Mouse (Mus musculus) bone marrow, adult 2 months (tissue): ENCODE data around the gene Trim11. TPM values are rescaled to one million over a fixed set of nuclear protein-coding genes. Genes with fewer than 3 reads are reported as not detected.

Source experiments
- H3K27ac ChIP-seq: fragments of 200-500 bp; 2 replicates; pipeline ENCODE4 v1.5.1; 2012; ENCODE audit warnings: low read depth, mild to moderate bottlenecking, control low read depth, inconsistent platforms, low read length; ENCODE audit not compliant: control insufficient read depth, poor library complexity, insufficient read depth
- H3K4me1 ChIP-seq: fragments of 200-500 bp; 2 replicates; pipeline ENCODE4 v1.6.1; 2011; ENCODE audit warnings: low read length; ENCODE audit not compliant: control insufficient read depth, insufficient read depth
- H3K4me3 ChIP-seq: fragments of 200-500 bp; replicated peaks from 2 replicates; pipeline ENCODE3; 2011; ENCODE audit warnings: mild to moderate bottlenecking, low read depth, low read length, control low read depth; ENCODE audit not compliant: control insufficient read depth
- CTCF ChIP-seq: fragments of 200-500 bp; IDR thresholded peaks from 2 replicates; pipeline ENCODE4 v1.5.1; 2011; ENCODE audit warnings: low read length, control low read depth; ENCODE audit not compliant: control insufficient read depth, insufficient read depth
- POLR2A ChIP-seq: fragments of 200-500 bp; IDR thresholded peaks from 2 replicates; pipeline ENCODE4 v1.6.1; 2011; ENCODE audit warnings: low read depth, mild to moderate bottlenecking, control low read depth, low read length, borderline replicate concordance; ENCODE audit not compliant: control insufficient read depth
- WGBS: fragments of 180-500 bp; shearing (Covaris S2); methylation state at CpG from one replicate; pipeline ENCODE4 v1.1.7; 2018; 5-methylcytosine and 5-hydroxymethylcytosine counted together
- polyA plus RNA-seq: library from polyadenylated mRNA; stranded (reverse); fragments of >200 nt; gene quantifications from 2 replicates; pipeline ENCODE4 v1.2.4, GENCODE M21; 2011; ENCODE audit warnings: low replicate concordance; ENCODE audit not compliant: missing spikeins, insufficient read depth, insufficient read length

Trim11 gene
- polyA plus RNA-seq, 1 experiment, result 67.8 TPM

DNA sequence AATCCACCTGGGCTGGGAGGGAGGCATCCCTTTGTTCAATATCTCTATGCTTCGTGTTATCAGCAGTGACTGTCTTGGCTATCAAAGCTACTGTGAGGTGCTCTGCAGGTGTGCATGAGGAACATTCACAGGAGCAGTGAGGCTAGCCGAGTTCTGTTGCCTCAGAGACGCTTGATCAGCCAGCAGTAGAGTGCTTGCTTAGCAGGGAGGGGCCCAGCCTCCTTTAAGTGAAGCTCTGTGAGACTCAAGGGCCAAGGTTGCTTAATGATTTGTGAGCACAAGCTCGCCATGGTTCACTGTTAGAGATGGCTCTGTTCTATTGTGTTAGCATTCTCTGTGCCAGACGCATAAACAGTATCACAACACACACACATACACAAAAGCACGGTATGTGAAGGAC is 8.2 kb upstream of the Trim11 start:
- 74% methylated on average over 6 of the region's 6 CpGs for WGBS

DNA sequence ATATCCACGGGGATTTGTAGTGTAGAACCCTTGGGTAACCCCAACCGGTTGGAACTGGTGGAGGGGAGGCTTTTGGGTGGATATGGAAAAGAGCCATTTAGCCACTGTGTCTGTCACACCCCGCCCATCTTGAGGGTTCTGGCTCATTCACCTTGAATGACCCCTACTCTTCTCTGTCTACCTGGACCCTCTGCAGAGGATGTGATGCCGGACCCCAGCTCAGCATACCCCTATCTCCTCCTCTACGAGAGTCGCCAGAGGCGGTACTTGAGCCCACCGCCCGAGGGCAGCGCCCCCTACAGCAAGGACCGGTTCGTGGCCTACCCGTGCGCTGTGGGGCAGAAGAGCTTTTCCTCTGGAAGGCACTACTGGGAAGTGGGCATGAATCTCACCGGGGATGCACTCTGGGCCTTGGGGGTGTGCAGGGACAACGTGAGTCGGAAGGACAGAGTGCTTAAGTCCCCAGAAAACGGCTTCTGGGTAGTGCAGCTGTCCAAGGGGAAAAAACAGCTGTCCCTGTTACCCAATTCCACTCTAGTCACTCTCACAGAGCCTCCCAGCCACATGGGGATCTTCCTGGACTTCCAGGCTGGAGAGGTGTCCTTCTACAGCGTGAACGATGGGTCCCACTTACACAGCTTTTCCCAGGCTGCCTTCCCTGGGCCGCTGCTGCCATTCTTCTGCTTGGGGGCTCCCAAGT is 6.9 kb upstream of the Trim11 start:
- no peak overlapping the region for H3K4me3 ChIP-seq
- WGBS, result 90% methylated on average over 21 of the region's 21 CpGs
- no peaks in the 10 kb centered on the region; the same call in 1 of the 2 replicates for H3K4me1 ChIP-seq
- H3K27ac ChIP-seq, result no peak overlapping the region
- TF ChIP-seq POLR2A (no peak), CTCF (no peak)

More for the DNA sequence above, 8.2 kb upstream of the Trim11 start:
- TF ChIP-seq CTCF (no peak), POLR2A (no peak)
- no peak overlapping the region for H3K27ac ChIP-seq
- H3K4me1 ChIP-seq, result no peaks in the 10 kb centered on the region; the same call in 1 of the 2 replicates
- no peak overlapping the region for H3K4me3 ChIP-seq

DNA sequence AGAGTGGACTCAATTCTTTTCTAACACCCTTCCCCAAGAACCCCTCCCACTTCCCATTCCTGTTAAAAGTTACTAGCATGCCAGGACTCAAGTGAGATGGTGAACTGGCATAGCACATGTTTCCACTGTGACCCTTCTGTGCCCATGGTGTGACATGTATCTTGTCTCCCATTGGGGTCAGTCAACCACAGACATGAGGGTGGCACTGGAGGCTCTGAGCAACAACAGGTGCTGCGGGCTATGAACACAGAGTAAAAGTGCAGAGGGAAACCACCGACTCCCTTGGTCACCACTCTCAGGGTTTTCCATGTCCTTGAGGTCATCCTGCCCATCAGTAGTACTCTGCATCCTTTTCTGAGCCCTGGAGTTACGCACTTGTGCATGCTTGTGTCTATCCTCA is 6.1 kb upstream of the Trim11 start:
- no peak overlapping the region for H3K4me3 ChIP-seq
- TF ChIP-seq POLR2A (no peak), CTCF (no peak)
- 87% methylated on average over 3 of the region's 3 CpGs for WGBS
- no peak overlapping the region for H3K27ac ChIP-seq
- H3K4me1 ChIP-seq, result no peaks in the 10 kb centered on the region; the same call in 1 of the 2 replicates

DNA sequence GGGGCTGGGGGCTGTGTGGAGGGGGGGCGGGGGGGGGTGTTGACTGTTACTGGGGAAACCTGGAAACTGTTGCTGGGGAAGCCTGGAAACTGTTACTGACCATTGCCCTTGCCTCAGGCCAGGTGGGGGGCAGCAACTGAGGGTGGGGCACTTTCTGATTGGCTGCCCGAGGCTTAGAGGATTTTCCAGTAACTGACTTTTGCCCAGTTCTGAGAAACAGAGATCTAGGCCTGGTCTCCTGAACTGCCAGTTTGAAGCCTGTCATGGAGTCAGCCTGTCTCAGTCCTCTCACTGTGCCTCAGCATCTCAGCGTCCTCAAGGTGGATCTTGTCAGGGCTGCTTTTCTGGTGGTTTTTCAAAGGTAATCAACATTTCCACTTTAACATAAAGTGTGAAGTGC is 3.5 kb upstream of the Trim11 start:
- Histone ChIP-seq H3K4me3 (no peak overlapping the region), H3K27ac (no peak overlapping the region), H3K4me1 (no peaks in the 10 kb centered on the region; the same call in 1 of the 2 replicates)
- 85% methylated on average over 3 of the region's 3 CpGs for WGBS
- TF ChIP-seq POLR2A (no peak), CTCF (no peak)

DNA sequence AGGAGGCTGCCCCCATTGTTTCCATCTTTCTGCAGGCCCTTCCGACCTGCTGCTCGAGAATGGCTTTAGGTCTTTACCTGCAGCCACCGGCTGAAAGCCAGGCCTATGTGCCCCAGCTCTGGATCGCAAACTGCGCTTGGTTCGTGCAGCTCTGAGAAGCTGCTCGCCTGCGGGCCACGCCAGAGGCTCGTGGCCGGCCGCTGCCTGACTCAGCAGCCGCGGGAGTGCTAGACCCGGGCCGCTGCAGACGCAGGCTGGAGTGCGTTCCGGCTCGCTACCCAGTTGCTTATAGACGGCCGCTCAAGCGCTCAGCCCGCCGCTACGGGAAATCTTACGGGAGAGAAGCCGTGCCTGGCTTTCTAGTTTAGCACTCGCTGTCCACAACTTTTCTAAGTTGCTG is 743 bp upstream of the Trim11 start:
- Histone ChIP-seq H3K27ac (peak overlapping the region; percentile 95), H3K4me3 (peak overlapping the region; percentile 89), H3K4me1 (peaks cover 9% of the 10 kb centered on the region)
- TF ChIP-seq CTCF (no peak), POLR2A (peak; percentile 50; the same call in 1 of the 2 replicates)
- WGBS, result under 1% methylated on average over 29 of the region's 29 CpGs

DNA sequence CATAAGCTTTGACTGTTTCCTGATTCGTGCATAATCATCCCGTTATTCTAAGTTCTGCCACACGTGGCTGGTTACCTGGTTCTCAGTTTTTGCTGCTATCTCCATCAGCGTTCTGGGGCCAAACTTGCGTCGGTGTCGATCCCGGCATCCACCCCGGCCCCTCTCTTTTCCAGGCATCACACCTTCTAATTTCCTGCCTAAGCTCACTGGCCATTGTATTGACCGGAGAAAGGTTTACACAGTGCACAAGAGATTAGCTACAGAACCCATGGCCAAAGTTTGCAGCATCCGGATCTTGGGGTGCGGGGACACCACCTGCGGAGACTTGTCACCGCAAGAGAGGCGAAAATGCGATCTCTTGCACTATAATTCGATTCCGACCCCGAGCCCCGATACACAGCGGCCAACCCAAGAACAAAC is 276 bp upstream of the Trim11 start:
- Histone ChIP-seq H3K4me1 (peaks cover 11% of the 10 kb centered on the region), H3K4me3 (peak overlapping the region; percentile 89), H3K27ac (peak overlapping the region; percentile 95)
- WGBS, result under 1% methylated on average over 21 of the region's 21 CpGs
- TF ChIP-seq POLR2A, result no peak
- TF ChIP-seq CTCF, result no peak

DNA sequence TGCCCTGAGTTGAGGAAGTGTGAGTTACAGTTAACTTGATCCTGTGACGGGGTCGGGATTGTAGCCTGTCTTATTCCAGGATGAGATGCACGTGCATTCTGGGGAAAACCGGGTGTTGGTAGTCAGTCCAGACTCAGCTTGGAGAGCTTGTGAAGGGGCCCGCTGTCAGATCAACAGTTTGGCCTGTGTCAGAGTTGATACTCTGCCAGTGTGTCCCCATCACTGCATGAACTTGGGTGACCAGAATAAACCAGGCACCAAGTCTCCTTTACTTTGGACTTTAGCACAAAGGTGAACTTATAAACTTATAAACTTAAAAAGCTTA is 775 bp downstream of the Trim11 start:
- Histone ChIP-seq H3K27ac (peak overlapping the region; percentile 95), H3K4me1 (peaks cover 11% of the 10 kb centered on the region), H3K4me3 (peak overlapping the region; percentile 89)
- WGBS, result under 1% methylated on average over 5 of the region's 5 CpGs
- TF ChIP-seq CTCF, result no peak
- TF ChIP-seq POLR2A, result no peak

DNA sequence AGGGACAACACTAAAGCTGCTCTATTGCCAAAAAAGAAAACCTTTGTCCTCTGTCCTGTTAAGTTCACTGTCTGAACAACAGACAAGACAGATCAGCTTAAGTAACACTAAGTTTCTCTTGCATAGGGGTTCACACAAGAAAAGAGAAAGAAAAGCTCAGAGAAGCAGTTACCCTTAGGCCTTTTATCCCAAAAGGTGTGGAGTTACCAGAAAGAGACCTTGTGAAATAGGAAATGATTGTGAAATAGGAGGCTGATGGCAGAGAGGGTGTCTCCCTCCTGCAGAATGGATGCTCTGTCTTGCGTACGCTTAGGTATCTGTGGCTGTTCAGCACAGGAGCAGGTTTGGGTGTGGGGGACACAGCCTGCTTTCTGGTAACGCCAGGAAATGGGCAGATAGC is 1.3 kb downstream of the Trim11 start:
- Histone ChIP-seq H3K4me1 (peaks cover 11% of the 10 kb centered on the region), H3K27ac (peak overlapping the region; percentile 48), H3K4me3 (peak overlapping the region; percentile 89)
- 22% methylated on average over 3 of the region's 3 CpGs for WGBS
- no peak for TF ChIP-seq CTCF
- no peak for TF ChIP-seq POLR2A
